Mouse (Mus musculus) lung, adult 18-20 months (tissue): ENCODE data around the gene Cped1.
A peak's percentile ranks its signal among the peaks of the same experiment; 100 is the strongest.
"Not testable (repeated sequence)": the region's sequence is repeated elsewhere in the genome, so short reads cannot be mapped to it uniquely, and the experiment has no call there.

Experiments used
- DNase-seq, 2 experiments: peaks; one replicate each; pipeline ENCODE4 v3.0.0; 2022; ENCODE audit warnings: mixed read lengths in 2 of 2

Cped1 gene

GRCm38 (mm10) chr6:22027854-22028253, 42.1 kb downstream of the Cped1 start:
- no peak for DNase-seq

- no peak for DNase-seq
Measured at GRCm38 (mm10) chr6:22030381-22030780, 44.7 kb downstream of the Cped1 start.

- DNase-seq = peak; percentile 27 to 60
Measured at GRCm38 (mm10) chr6:22033188-22033587, 47.5 kb downstream of the Cped1 start.

GRCm38 (mm10) chr6:22035408-22035807, 49.7 kb downstream of the Cped1 start:
- DNase-seq = peak in 1 of 2 experiments; percentile 24

- no peak for DNase-seq
Measured at GRCm38 (mm10) chr6:22035895-22036294, 50.2 kb downstream of the Cped1 start.

GRCm38 (mm10) chr6:22036396-22036795, 50.7 kb downstream of the Cped1 start:
- no peak for DNase-seq

- DNase-seq = no peak
Measured at GRCm38 (mm10) chr6:22036911-22037310, 51.2 kb downstream of the Cped1 start.

GRCm38 (mm10) chr6:22037441-22038050, 51.8 kb downstream of the Cped1 start:
- no peak for DNase-seq

GRCm38 (mm10) chr6:22039666-22040065, 54.0 kb downstream of the Cped1 start:
- DNase-seq = not testable (repeated sequence)

GRCm38 (mm10) chr6:22044880-22045605, 59.3 kb downstream of the Cped1 start:
- peak; percentile 12 to 45 for DNase-seq

- no peak for DNase-seq
Measured at GRCm38 (mm10) chr6:22047101-22047500, 61.4 kb downstream of the Cped1 start.

- DNase-seq = no peak
Measured at GRCm38 (mm10) chr6:22049093-22049492, 63.4 kb downstream of the Cped1 start.

GRCm38 (mm10) chr6:22051526-22051925, 65.8 kb downstream of the Cped1 start:
- DNase-seq = no peak

GRCm38 (mm10) chr6:22053014-22053413, 67.3 kb downstream of the Cped1 start:
- no peak for DNase-seq

GRCm38 (mm10) chr6:22064341-22064740, 78.6 kb downstream of the Cped1 start:
- peak; percentile 18 to 21 for DNase-seq

GRCm38 (mm10) chr6:22070603-22071322, 85.0 kb downstream of the Cped1 start:
- no peak for DNase-seq

- no peak for DNase-seq
Measured at GRCm38 (mm10) chr6:22071323-22071840, 85.7 kb downstream of the Cped1 start.

- no peak for DNase-seq
Measured at GRCm38 (mm10) chr6:22072737-22073136, 87.0 kb downstream of the Cped1 start.

- DNase-seq = no peak
Measured at GRCm38 (mm10) chr6:22074232-22075083, 88.7 kb downstream of the Cped1 start.

GRCm38 (mm10) chr6:22078686-22079264, 93.1 kb downstream of the Cped1 start:
- DNase-seq = no peak

GRCm38 (mm10) chr6:22086056-22086455, 100.3 kb downstream of the Cped1 start:
- no peak for DNase-seq
